Mouse (Mus musculus): ENCODE results near the gene Manba.

GRCm38 (mm10) chr3:135585482-135585881 is 100.1 kb downstream of the Manba start:
- no peak for TF ChIP-seq CTCF (IDR thresholded peaks at IDR 0.05; ENCODE audit: extremely low read depth, insufficient read depth, low read length)
- no peak for TF ChIP-seq POLR2A (IDR thresholded peaks at IDR 0.05; ENCODE audit: extremely low read depth, insufficient read depth, low read length)
